Mouse (Mus musculus) kidney, adult 2 months (tissue): ENCODE data around the gene Sesn1. TPM values are rescaled to one million over a fixed set of nuclear protein-coding genes. Genes with fewer than 3 reads are reported as not detected.

Experiments used
- DNase-seq: peaks from one replicate; pipeline ENCODE4 v3.0.0; 2021
- H3K27ac ChIP-seq: fragments of 200-500 bp; 2 replicates; pipeline ENCODE4 v1.5.1; 2012; ENCODE audit warnings: low read depth, low read length, control low read depth, inconsistent platforms; ENCODE audit not compliant: insufficient read depth
- H3K27me3 ChIP-seq: fragments of 200-500 bp; replicated peaks from 2 replicates; pipeline ENCODE4 v1.6.1; 2012; ENCODE audit warnings: mild to moderate bottlenecking, moderate library complexity, low read length, inconsistent platforms; ENCODE audit not compliant: control insufficient read depth, insufficient read depth
- H3K36me3 ChIP-seq: fragments of 200-500 bp; 2 replicates; pipeline ENCODE4 v1.6.1; 2012; ENCODE audit warnings: mild to moderate bottlenecking, moderate library complexity, low read length, inconsistent platforms; ENCODE audit not compliant: control insufficient read depth, insufficient read depth
- H3K4me1 ChIP-seq: fragments of 200-500 bp; 2 replicates; pipeline ENCODE4 v1.6.1; 2011; ENCODE audit warnings: low read length; ENCODE audit not compliant: control insufficient read depth, insufficient read depth
- H3K4me3 ChIP-seq: fragments of 200-500 bp; 2 replicates; pipeline ENCODE4 v1.5.1; 2011; ENCODE audit warnings: mild to moderate bottlenecking, low read depth, low read length, control low read depth; ENCODE audit not compliant: insufficient read depth
- CTCF ChIP-seq: fragments of 200-500 bp; conservative IDR thresholded peaks from 2 replicates; pipeline ENCODE4 v1.5.1; 2011; ENCODE audit warnings: low read depth, mild to moderate bottlenecking, control low read depth, low read length, moderate library complexity, mixed read lengths; ENCODE audit not compliant: insufficient read depth, insufficient read length
- POLR2A ChIP-seq: fragments of 200-500 bp; IDR thresholded peaks from one replicate; pipeline ENCODE4 v1.6.1; 2011; ENCODE audit warnings: low read depth, low read length, control low read depth
- WGBS: fragments of 180-500 bp; shearing (Covaris S2); methylation state at CpG from one replicate; pipeline ENCODE4 v1.1.7; 2018; 5-methylcytosine and 5-hydroxymethylcytosine counted together
- polyA plus RNA-seq: library from polyadenylated mRNA; depleted of rRNA; stranded (reverse); fragments of >200 nt; gene quantifications from 2 replicates; pipeline ENCODE4 v1.2.3, GENCODE M21; 2012

Gene Sesn1
- polyA plus RNA-seq, 1 experiment = 13.2 TPM

GRCm38 (mm10) chr10:41848721-41849120 is 39.0 kb downstream of the Sesn1 start:
- WGBS = 95% methylated on average over 2 of the region's 2 CpGs

GRCm38 (mm10) chr10:41859820-41860219 is 50.1 kb downstream of the Sesn1 start:
- Histone ChIP-seq H3K4me3 (no peak overlapping the region), H3K27ac (no peak overlapping the region), H3K27me3 (no peaks in the 10 kb centered on the region), H3K36me3 (no peaks in the 10 kb centered on the region), H3K4me1 (no peaks in the 10 kb centered on the region)
- TF ChIP-seq POLR2A = no peak
- no peak for TF ChIP-seq CTCF
- DNase-seq = no peak

More at GRCm38 (mm10) chr10:41848721-41849120, 39.0 kb downstream of the Sesn1 start:
- no peaks in the 10 kb centered on the region for H3K36me3 ChIP-seq
- H3K4me3 ChIP-seq = no peak overlapping the region
- no peak for TF ChIP-seq CTCF
- no peak for TF ChIP-seq POLR2A
- no peaks in the 10 kb centered on the region for H3K27me3 ChIP-seq
- H3K27ac ChIP-seq = no peak overlapping the region
- no peaks in the 10 kb centered on the region for H3K4me1 ChIP-seq
- DNase-seq = no peak

DNA sequence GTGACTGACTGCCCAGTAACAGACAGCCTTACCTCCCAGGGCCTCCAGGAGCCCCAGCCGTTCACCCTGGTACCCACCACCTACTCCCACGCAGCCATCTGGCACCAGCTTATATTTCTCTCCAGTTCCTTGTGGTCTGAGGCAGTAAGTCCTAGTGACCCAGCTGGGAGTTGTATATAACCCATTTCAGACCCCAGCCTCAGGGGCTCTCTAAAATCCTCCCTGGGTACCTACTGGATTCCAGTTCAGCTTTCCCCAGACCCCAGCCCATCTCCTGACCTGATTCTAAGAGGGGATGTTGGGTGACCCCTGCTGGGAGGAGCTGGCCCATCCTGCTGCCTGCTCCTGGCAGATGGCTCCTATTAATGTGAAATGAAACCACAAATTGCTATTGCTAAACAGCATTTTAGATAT is 50.5 kb downstream of the Sesn1 start:
- 52% methylated on average over 2 of the region's 2 CpGs for WGBS
- DNase-seq = no peak
- no peak overlapping the region for H3K4me3 ChIP-seq
- no peaks in the 10 kb centered on the region for H3K4me1 ChIP-seq
- H3K27me3 ChIP-seq = no peaks in the 10 kb centered on the region
- no peak for TF ChIP-seq POLR2A
- no peak for TF ChIP-seq CTCF
- H3K36me3 ChIP-seq = no peaks in the 10 kb centered on the region
- no peak overlapping the region for H3K27ac ChIP-seq

DNA sequence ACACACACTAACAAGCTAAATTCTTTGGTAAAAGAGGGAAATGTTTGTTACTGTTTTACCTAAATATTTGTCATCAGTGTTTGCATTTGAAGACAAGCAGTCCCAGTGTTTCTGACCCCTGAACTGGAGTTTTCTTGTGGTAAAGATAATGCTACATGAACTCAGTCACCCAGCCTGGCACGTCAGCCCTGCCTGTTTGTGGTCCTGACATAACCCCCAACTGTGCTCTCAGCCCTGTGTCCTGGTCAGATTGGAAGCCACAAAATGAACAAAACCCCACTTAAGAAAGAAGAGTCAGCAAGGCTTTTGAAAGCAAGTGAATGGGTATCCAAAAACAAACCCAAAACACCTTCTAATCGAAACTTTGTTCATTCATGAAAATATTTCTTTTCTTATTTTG is 53.3 kb downstream of the Sesn1 start:
- TF ChIP-seq POLR2A (no peak), CTCF (no peak)
- no peak for DNase-seq
- Histone ChIP-seq H3K4me3 (no peak overlapping the region), H3K27me3 (no peaks in the 10 kb centered on the region), H3K36me3 (no peaks in the 10 kb centered on the region), H3K27ac (no peak overlapping the region), H3K4me1 (0 out of 2 replicates have a peak, but pooled peaks cover 2% of the 10 kb centered on the region)
- 90% methylated on average over 2 of the region's 2 CpGs for WGBS

- Histone ChIP-seq H3K27me3 (no peaks in the 10 kb centered on the region), H3K36me3 (no peaks in the 10 kb centered on the region), H3K4me1 (peaks cover 7% of the 10 kb centered on the region; the same call in 1 of the 2 replicates), H3K27ac (no peak overlapping the region), H3K4me3 (no peak overlapping the region)
- peak; percentile 34 for DNase-seq
- TF ChIP-seq POLR2A = no peak
- no peak for TF ChIP-seq CTCF
- WGBS = 19% methylated on average over 3 of the region's 3 CpGs
Measured at GRCm38 (mm10) chr10:41866069-41866837, 56.5 kb downstream of the Sesn1 start.

GRCm38 (mm10) chr10:41866838-41867154 is 57.1 kb downstream of the Sesn1 start:
- Histone ChIP-seq H3K27me3 (no peaks in the 10 kb centered on the region), H3K36me3 (no peaks in the 10 kb centered on the region), H3K27ac (no peak overlapping the region), H3K4me1 (peaks cover 7% of the 10 kb centered on the region; the same call in 1 of the 2 replicates), H3K4me3 (no peak overlapping the region)
- no peak for DNase-seq
- TF ChIP-seq POLR2A (no peak), CTCF (no peak)

DNA sequence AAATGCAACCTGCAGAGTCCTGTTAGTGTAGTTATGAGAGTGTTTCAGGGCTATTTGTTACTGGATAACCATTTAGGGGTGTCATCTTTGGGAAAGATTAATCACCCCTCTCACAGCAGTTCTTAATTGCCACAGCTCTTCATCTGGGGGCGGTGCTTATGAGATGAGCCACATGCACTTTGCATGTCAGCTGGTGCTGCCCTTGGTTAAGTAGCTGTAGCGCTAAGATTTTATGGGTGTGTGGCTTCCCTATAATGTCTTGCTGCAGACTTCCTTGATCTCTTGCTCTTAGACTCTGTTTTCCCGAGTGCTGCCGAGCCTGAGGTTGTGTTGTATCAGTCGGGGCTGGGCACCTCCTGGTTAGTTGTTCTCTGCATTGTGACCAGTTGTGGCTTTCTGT is 58.2 kb downstream of the Sesn1 start:
- no peak overlapping the region for H3K4me3 ChIP-seq
- H3K4me1 ChIP-seq = peaks cover 7% of the 10 kb centered on the region; the same call in 1 of the 2 replicates
- DNase-seq = no peak
- H3K36me3 ChIP-seq = no peaks in the 10 kb centered on the region
- WGBS = 66% methylated on average over 5 of the region's 5 CpGs
- TF ChIP-seq POLR2A = no peak
- no peak for TF ChIP-seq CTCF
- no peak overlapping the region for H3K27ac ChIP-seq
- no peaks in the 10 kb centered on the region for H3K27me3 ChIP-seq
